35 mouse cellular contexts compared by ENCODE assay signal in genomic region chr15:98647308-98647707, GRCm38 (mm10). TPM values are rescaled to one million over a fixed set of nuclear protein-coding genes. Genes with fewer than 3 reads are reported as not detected.
"Had no signal": no experiment of that assay in that cellular context is flagged by ENCODE, and none has a peak within 500 bp of the region (broad histone marks: within the 10 kb centered on the region; RNA-seq: fewer than 3 reads in every experiment).

No protein-coding gene starts in this region.

- H3K4me2 ChIP-seq: limb, embryonic 12.5 days; limb, embryonic 13.5 days; limb, embryonic 15.5 days; liver, embryonic 11.5 days; liver, embryonic 12.5 days; liver, embryonic 13.5 days; liver, embryonic 15.5 days; lung, embryonic 14.5 days; lung, embryonic 15.5 days; midbrain, embryonic 11.5 days; midbrain, embryonic 12.5 days; midbrain, embryonic 13.5 days; midbrain, embryonic 15.5 days; neural tube, embryonic 12.5 days had no signal

- H3K27me3 ChIP-seq: limb, embryonic 12.5 days; limb, embryonic 13.5 days; limb, embryonic 15.5 days; liver, embryonic 12.5 days; liver, embryonic 13.5 days; liver, embryonic 15.5 days; lung, embryonic 15.5 days; midbrain, embryonic 12.5 days; midbrain, embryonic 13.5 days; midbrain, embryonic 15.5 days; neural tube, embryonic 12.5 days had no signal

- H3K9me3 ChIP-seq: limb, embryonic 10.5 days; limb, embryonic 12.5 days; limb, embryonic 13.5 days; limb, embryonic 15.5 days; liver, embryonic 12.5 days; liver, embryonic 13.5 days; liver, embryonic 15.5 days; lung, embryonic 15.5 days; megakaryocyte, embryonic 14.5 days; midbrain, embryonic 10.5 days; midbrain, embryonic 12.5 days; midbrain, embryonic 13.5 days; midbrain, embryonic 15.5 days; neural tube, embryonic 12.5 days had no signal

- H3K9ac ChIP-seq: limb, embryonic 12.5 days; limb, embryonic 13.5 days; limb, embryonic 15.5 days; liver, embryonic 12.5 days; liver, embryonic 13.5 days; liver, embryonic 14.5 days; liver, embryonic 15.5 days; liver, postnatal 0 days; lung, embryonic 14.5 days; lung, embryonic 15.5 days; midbrain, embryonic 12.5 days; midbrain, embryonic 13.5 days; midbrain, embryonic 15.5 days; neural tube, embryonic 12.5 days had no signal

- ATAC-seq: liver, embryonic 12.5 days; liver, postnatal 0 days; lung, postnatal 0 days; midbrain, embryonic 13.5 days; midbrain, embryonic 15.5 days; midbrain, embryonic 16.5 days had no signal

- DNase-seq: left cerebral cortex, postnatal 4 days; liver; liver, embryonic 13.5 days; liver, postnatal 0 days; lung, adult 18-20 months; lung, adult 2 months; lung, embryonic 14.5 days; lung, postnatal 10 days; lung, postnatal 14 days; lung, postnatal 36 days; lung, postnatal 4 days; midbrain, embryonic 14.5 days had no signal

- H3K27ac ChIP-seq: limb, embryonic 10.5 days; limb, embryonic 12.5 days; limb, embryonic 13.5 days; limb, embryonic 15.5 days; liver, embryonic 12.5 days; liver, embryonic 13.5 days; liver, embryonic 14.5 days; liver, embryonic 15.5 days; lung, embryonic 15.5 days; macrophage; midbrain, embryonic 10.5 days; midbrain, embryonic 12.5 days; midbrain, embryonic 13.5 days; midbrain, embryonic 15.5 days; neural tube, embryonic 12.5 days had no signal

- H3K4me3 ChIP-seq: limb, embryonic 10.5 days; limb, embryonic 12.5 days; limb, embryonic 13.5 days; limb, embryonic 15.5 days; liver, embryonic 12.5 days; liver, embryonic 13.5 days; liver, embryonic 15.5 days; lung, embryonic 15.5 days; megakaryocyte, embryonic 14.5 days; midbrain, embryonic 10.5 days; midbrain, embryonic 12.5 days; midbrain, embryonic 13.5 days; midbrain, embryonic 15.5 days; myocyte; neural tube, embryonic 12.5 days had no signal

- H3K4me1 ChIP-seq: limb, embryonic 10.5 days; limb, embryonic 12.5 days; limb, embryonic 13.5 days; limb, embryonic 15.5 days; liver, embryonic 12.5 days; liver, embryonic 13.5 days; liver, embryonic 15.5 days; lung, embryonic 15.5 days; midbrain, embryonic 10.5 days; midbrain, embryonic 12.5 days; midbrain, embryonic 13.5 days; midbrain, embryonic 15.5 days; neural tube, embryonic 12.5 days had no signal

RNA-seq across cellular contexts. Expression of gene Cacnb3, which starts 16.7 kb away (rescaled TPM):
- total RNA-seq: megakaryocyte progenitor cell, adult 5-6 weeks; megakaryocyte-erythroid progenitor cell, adult 5-6 weeks had no signal

RNA-seq across cellular contexts. Expression of gene Adcy6, which starts 37.4 kb away (rescaled TPM):
- total RNA-seq: monocyte, adult 5-6 weeks had no signal
